Mouse (Mus musculus) G1E (cell line): Measurements from ENCODE around the gene Invs. TPM values are rescaled to one million over a fixed set of nuclear protein-coding genes. Genes with fewer than 3 reads are reported as not detected.

Source experiments
- ATAC-seq: 2 replicates; pipeline ENCODE4 v1.8.0; 2016; ENCODE audit warnings: mild to moderate bottlenecking; ENCODE audit not compliant: insufficient number of reproducible peaks, poor library complexity, low FRiP score, severe bottlenecking; ENCODE audit errors: extremely low read depth
- DNase-seq: peaks from one replicate; pipeline ENCODE4 v3.0.0; 2012; ENCODE audit warnings: low spot score
- H3K27me3 ChIP-seq: 2 replicates; pipeline ENCODE4 v1.6.1; 2012; ENCODE audit warnings: mild to moderate bottlenecking, low read length, inconsistent platforms; ENCODE audit not compliant: insufficient read depth
- H3K36me3 ChIP-seq: replicated peaks from 2 replicates; pipeline ENCODE3; 2012; ENCODE audit warnings: mild to moderate bottlenecking, inconsistent platforms
- H3K4me1 ChIP-seq: 2 replicates; pipeline ENCODE4 v1.6.1; 2012; ENCODE audit warnings: low read depth, low read length, inconsistent platforms, mixed read lengths; ENCODE audit not compliant: insufficient read depth
- H3K4me3 ChIP-seq: 2 replicates; pipeline ENCODE4 v1.5.1; 2012; ENCODE audit warnings: low read depth, mild to moderate bottlenecking, inconsistent platforms, low read length, moderate library complexity, mixed read lengths
- H3K9me3 ChIP-seq: replicated peaks from 2 replicates; pipeline ENCODE4 v1.6.1; 2012; ENCODE audit warnings: inconsistent platforms
- CTCF ChIP-seq: IDR thresholded peaks from 2 replicates; pipeline ENCODE4 v1.5.1; 2012; ENCODE audit warnings: low read depth, low read length, inconsistent platforms, mixed read lengths
- GATA1 ChIP-seq: IDR thresholded peaks from 2 replicates; pipeline ENCODE4 v1.6.1; 2012; ENCODE audit warnings: borderline replicate concordance, low read length, inconsistent platforms, mixed read lengths
- GATA2 ChIP-seq: IDR thresholded peaks from 2 replicates; pipeline ENCODE4 v1.6.1; 2012; ENCODE audit warnings: low read depth, low read length, inconsistent platforms, borderline replicate concordance
- POLR2AphosphoS5 ChIP-seq: IDR thresholded peaks from 2 replicates; pipeline ENCODE4 v1.6.1; 2012; ENCODE audit warnings: low read depth, low read length, inconsistent platforms; ENCODE audit not compliant: insufficient replicate concordance
- TAL1 ChIP-seq: conservative IDR thresholded peaks from 2 replicates; pipeline ENCODE4 v1.6.1; 2012; ENCODE audit warnings: low read depth, low read length, inconsistent platforms, mixed read lengths
- polyA plus RNA-seq: library from polyadenylated mRNA; stranded (reverse); fragments of >175 nt; gene quantifications from 2 replicates; pipeline ENCODE4 v1.2.3, GENCODE M21; 2012
- total RNA-seq, 2 experiments: library from RNA; stranded (forward) in 1 of 2; stranded (reverse) in 1 of 2; fragments of 200-1000 nt in 1 of 2; fragments of >200 nt in 1 of 2; fragmentation: Nextera tagmentation in 1 of 2; gene quantifications; 2 replicates each; pipeline ENCODE4 v1.2.3; 2014 to 2017

Gene Invs
- total and polyA plus RNA-seq, 3 experiments = 7.5 to 25.8 (median 10.2) TPM

- no peak for ATAC-seq
- TF ChIP-seq POLR2AphosphoS5 (no peak), CTCF (no peak), TAL1 (no peak), GATA1 (no peak)
- no peak for DNase-seq
Measured at GRCm38 (mm10) chr4:48316036-48316435, 36.5 kb downstream of the Invs start.

GRCm38 (mm10) chr4:48321276-48321675 lies 41.7 kb downstream of the Invs start:
- no peak for DNase-seq
- no peak for ATAC-seq
- no peaks in the 10 kb centered on the region for H3K36me3 ChIP-seq
- H3K27me3 ChIP-seq = no peaks in the 10 kb centered on the region
- H3K9me3 ChIP-seq = no peaks in the 10 kb centered on the region
- TF ChIP-seq CTCF (no peak), TAL1 (no peak), GATA2 (no peak), GATA1 (no peak), POLR2AphosphoS5 (no peak)
- H3K4me3 ChIP-seq = no peak overlapping the region
- no peaks in the 10 kb centered on the region; the same call in 1 of the 2 replicates for H3K4me1 ChIP-seq

More at GRCm38 (mm10) chr4:48316036-48316435, 36.5 kb downstream of the Invs start:
- no peak overlapping the region for H3K4me3 ChIP-seq
- H3K27me3 ChIP-seq = no peaks in the 10 kb centered on the region
- peaks cover 2% of the 10 kb centered on the region for H3K36me3 ChIP-seq
- H3K9me3 ChIP-seq = no peaks in the 10 kb centered on the region
- no peaks in the 10 kb centered on the region for H3K4me1 ChIP-seq

GRCm38 (mm10) chr4:48322095-48322494 lies 42.5 kb downstream of the Invs start:
- Histone ChIP-seq H3K36me3 (no peaks in the 10 kb centered on the region), H3K4me1 (no peaks in the 10 kb centered on the region; the same call in 1 of the 2 replicates), H3K9me3 (no peaks in the 10 kb centered on the region), H3K27me3 (no peaks in the 10 kb centered on the region), H3K4me3 (no peak overlapping the region)
- no peak for DNase-seq
- TF ChIP-seq GATA2 (no peak), TAL1 (no peak), GATA1 (no peak), POLR2AphosphoS5 (no peak), CTCF (no peak)
- no peak for ATAC-seq

GRCm38 (mm10) chr4:48327192-48327591 lies 47.6 kb downstream of the Invs start:
- Histone ChIP-seq H3K4me3 (no peak overlapping the region), H3K4me1 (no peaks in the 10 kb centered on the region; the same call in 1 of the 2 replicates), H3K9me3 (no peaks in the 10 kb centered on the region), H3K36me3 (no peaks in the 10 kb centered on the region), H3K27me3 (no peaks in the 10 kb centered on the region)
- no peak for TF ChIP-seq GATA1
- TF ChIP-seq CTCF = no peak
- TF ChIP-seq GATA2 = no peak
- TF ChIP-seq TAL1 = no peak
- TF ChIP-seq POLR2AphosphoS5 = no peak
- no peak for DNase-seq
- no peak for ATAC-seq

GRCm38 (mm10) chr4:48328042-48328441 lies 48.5 kb downstream of the Invs start:
- TF ChIP-seq CTCF (no peak), GATA1 (no peak), TAL1 (no peak), GATA2 (no peak), POLR2AphosphoS5 (no peak)
- ATAC-seq = no peak
- DNase-seq = no peak

GRCm38 (mm10) chr4:48332453-48333051 lies 53.0 kb downstream of the Invs start:
- H3K36me3 ChIP-seq = no peaks in the 10 kb centered on the region
- no peak overlapping the region for H3K4me3 ChIP-seq
- no peaks in the 10 kb centered on the region for H3K4me1 ChIP-seq
- TF ChIP-seq CTCF (no peak), GATA2 (no peak), GATA1 (no peak), TAL1 (no peak), POLR2AphosphoS5 (no peak)
- no peaks in the 10 kb centered on the region for H3K27me3 ChIP-seq
- no peak for ATAC-seq
- H3K9me3 ChIP-seq = no peaks in the 10 kb centered on the region
- DNase-seq = no peak

More at GRCm38 (mm10) chr4:48328042-48328441, 48.5 kb downstream of the Invs start:
- Histone ChIP-seq H3K9me3 (no peaks in the 10 kb centered on the region), H3K27me3 (no peaks in the 10 kb centered on the region), H3K4me3 (no peak overlapping the region), H3K4me1 (no peaks in the 10 kb centered on the region), H3K36me3 (no peaks in the 10 kb centered on the region)
